Mouse (Mus musculus): Measurements from ENCODE around the gene Mlxip.

- TF ChIP-seq CTCF (IDR thresholded peaks at IDR 0.05): no peak
- no peak for TF ChIP-seq EP300 (IDR thresholded peaks at IDR 0.05)
These were observed 37.3 kb upstream of the Mlxip start for GRCm38 (mm10) chr5:123357253-123357652.

Measured in lung, postnatal 0 days (tissue).